Mouse (Mus musculus): ENCODE measurements around the gene Pdgfb.

Gene Pdgfb

GRCm38 (mm10) chr15:80014321-80015210 lies at the start of gene Pdgfb:
Pdgfb (minus strand) TSS chr15:80014977.
- DNase-seq (ENCODE audit: low spot score): no peak

GRCm38 (mm10) chr15:80062821-80063220 lies 48.0 kb upstream of the Pdgfb start:
- no peak for DNase-seq (ENCODE audit: low spot score)

GRCm38 (mm10) chr15:80062339-80062738 lies 47.6 kb upstream of the Pdgfb start:
- DNase-seq (ENCODE audit: low spot score): no peak

- DNase-seq (ENCODE audit: low spot score): no peak
Measured at GRCm38 (mm10) chr15:80061071-80061550, 46.3 kb upstream of the Pdgfb start.

DNA sequence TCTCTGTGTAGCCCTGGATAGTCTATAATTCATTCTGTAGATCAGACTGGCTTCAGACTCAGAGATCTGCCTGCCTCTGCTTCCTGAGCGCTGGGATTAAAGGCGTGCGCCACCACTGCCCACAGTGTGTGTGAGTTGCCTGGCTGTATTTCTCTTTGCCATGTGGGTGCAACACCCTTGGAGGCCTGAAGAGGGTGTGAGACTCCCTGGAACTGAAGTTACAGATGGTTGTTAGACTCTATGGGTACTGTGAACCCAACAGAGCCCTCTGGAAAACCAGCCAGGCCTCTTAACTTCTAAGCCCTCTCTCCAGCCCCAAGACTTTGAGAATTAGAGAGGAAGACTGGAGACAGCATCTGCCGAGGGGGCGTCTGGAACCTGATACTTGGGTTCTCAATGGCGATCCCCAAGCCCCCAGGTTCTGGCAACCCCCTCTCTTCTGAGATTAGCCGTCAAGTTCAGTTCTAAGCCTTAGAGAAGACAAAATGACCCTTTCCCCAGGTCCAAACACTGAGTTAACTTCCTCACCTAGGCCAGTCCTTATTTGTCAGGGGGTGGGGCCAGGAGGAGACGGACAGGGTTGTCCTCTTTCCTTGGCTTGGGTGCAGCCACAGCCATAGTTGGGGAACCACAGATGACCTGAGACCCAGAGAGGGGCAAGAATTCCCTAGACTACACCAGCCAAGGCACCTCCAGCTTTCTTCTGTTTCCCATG lies 45.7 kb upstream of the Pdgfb start:
- no peak for DNase-seq (ENCODE audit: low spot score)

GRCm38 (mm10) chr15:80059606-80060005 lies 44.8 kb upstream of the Pdgfb start:
- DNase-seq (ENCODE audit: low spot score): no peak

DNA sequence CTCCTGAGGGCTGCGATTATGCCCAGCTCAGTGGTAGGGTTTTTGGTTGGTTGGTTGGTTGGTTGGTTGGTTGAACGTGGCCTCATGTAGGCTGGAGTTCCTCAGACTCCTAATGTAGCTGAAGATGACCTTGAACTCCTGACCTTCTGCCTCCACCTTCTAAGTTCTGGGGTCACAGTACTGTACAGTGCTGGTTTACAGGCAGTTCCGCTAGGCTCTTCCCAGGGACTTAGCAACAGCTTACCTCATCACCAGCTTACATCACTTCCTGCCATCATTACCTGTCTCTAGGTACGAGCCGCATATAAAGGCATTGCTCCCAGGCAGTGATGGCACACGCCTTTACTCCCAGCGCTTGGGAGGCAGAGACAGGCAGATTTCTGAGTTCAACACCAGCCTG lies 43.4 kb upstream of the Pdgfb start:
- no peak for DNase-seq (ENCODE audit: low spot score)

GRCm38 (mm10) chr15:80054034-80054710 lies 39.4 kb upstream of the Pdgfb start:
- DNase-seq (ENCODE audit: low spot score): no peak

GRCm38 (mm10) chr15:80053381-80054033 lies 38.7 kb upstream of the Pdgfb start:
- no peak for DNase-seq (ENCODE audit: low spot score)

DNA sequence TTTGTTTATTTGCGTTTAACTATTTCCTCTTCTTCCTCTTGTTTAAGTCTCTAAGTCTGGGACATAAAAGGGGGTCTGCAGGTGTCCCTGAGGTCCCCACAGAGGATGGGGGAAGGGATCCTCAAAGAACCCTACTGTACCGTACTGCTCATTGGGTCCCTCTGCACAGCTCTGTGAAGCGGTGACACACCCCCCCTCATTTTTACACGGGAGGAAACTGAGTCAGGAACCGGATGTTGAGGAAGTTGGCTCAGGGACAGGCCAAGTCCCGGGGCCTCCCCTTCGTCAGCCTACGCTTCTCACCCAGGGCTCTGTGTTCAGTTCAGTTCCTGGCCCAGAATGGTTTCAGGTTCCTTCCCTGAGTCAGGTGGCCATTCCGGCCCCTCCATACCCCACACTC lies 37.0 kb upstream of the Pdgfb start:
- DNase-seq (ENCODE audit: low spot score): no peak

DNA sequence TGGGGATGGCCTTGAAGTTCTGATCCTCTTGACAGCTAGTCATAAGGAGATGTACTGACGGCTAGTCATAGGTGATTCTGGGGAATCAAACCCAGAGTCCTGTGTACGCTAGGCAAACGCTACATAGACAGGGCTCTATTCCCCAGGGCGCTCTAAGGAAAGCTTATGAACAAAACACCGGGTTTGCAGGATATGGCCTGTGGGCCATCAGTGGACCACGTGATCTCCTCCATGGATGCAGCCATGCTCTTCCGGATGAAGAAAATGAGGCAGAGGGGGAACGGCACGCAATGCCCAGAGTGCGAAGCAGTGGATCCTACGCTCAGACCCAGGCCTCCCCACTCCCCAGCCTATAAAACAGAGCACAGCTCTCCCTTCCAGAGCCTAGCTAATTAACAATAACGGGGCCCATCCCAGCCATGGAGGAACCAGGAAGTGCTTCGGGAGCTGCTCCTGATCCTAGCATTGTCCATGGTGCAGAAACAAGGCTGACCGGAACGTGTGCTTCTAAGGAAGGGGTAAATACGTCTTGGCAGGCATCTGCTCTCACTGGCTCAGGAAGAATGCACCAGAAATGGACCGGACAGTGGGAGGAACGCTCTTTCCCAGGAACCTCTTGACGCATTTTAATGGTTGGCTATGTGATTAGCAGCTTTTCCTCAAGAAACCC lies 36.5 kb upstream of the Pdgfb start:
- DNase-seq (ENCODE audit: low spot score): no peak

- DNase-seq (ENCODE audit: low spot score): no peak
Measured at GRCm38 (mm10) chr15:80050093-80050492, 35.3 kb upstream of the Pdgfb start.

DNA sequence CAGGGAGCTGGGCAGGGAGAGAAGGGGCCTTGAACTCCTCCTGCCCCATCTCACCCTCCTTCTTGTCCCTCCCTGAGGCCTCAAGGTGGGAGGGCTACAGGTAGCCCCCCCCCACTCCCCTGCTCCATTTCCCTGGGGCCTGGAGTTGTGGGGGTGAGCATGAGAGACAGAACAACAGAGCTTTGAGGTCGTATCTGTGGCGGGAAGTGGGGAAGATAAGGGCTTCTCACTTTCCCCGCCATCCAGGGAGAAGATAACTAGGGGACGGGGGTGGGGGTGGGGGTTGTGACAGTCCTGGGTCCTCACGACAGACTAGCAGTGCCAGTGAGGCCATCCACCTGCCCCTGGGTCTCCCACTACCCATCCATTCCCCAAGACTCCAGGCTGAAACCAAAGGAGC lies 33.2 kb upstream of the Pdgfb start:
- DNase-seq (ENCODE audit: low spot score): no peak

DNA sequence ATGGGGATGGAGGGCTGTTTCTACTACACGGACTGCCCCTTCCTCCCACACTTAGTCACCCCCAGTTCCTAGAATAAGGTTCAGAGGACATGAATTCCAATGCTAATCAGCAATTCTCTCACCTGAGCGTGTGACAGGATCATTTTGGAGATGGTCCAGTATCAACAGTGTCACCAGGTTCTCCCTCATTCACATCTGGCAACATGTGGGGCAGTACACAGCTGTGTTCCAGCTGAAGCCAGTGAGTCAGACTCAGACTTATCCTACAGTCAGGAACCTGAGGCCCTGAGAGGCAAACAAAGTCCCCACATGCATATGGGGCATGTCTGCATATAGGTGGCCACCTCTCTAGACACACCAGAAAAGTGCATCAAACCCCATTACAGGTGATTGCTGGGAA lies 32.5 kb upstream of the Pdgfb start:
- DNase-seq (ENCODE audit: low spot score): no peak

- peak; percentile 8 for DNase-seq (ENCODE audit: low spot score)
Measured at GRCm38 (mm10) chr15:80045749-80046148, 31.0 kb upstream of the Pdgfb start.

DNA sequence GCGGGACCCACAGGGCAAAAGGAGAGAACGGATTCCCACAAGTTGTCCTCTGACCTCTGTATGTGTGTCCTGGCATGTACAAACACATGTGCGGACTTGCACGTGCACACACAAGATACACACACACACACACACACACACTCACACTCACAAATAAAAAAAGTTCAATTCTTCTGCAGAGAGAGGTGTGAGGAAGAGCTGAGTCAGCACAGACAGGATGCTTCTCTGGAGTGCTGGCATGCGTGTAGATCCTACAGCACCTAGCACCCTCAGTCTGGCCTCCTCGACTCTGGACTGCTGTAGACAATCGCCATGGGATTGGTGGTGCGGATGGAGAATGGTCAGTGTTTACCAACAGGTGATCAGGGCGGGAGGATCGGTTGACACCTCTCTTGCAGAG lies 29.5 kb upstream of the Pdgfb start:
- no peak for DNase-seq (ENCODE audit: low spot score)

GRCm38 (mm10) chr15:80042152-80042551 lies 27.4 kb upstream of the Pdgfb start:
- DNase-seq (ENCODE audit: low spot score): no peak

DNA sequence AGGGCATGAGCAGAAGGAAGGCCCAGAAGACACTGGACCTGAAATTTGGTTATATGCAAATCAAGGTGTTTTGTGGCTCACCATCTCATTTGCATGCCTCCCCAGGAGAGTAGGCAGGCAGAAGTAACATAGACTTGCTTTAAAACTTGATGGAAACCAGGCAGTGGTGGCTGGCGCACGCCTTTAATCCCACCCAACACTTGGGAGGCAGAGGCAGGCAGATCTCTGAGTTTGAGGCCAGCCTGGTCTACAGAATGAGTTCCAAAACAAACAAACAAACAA lies 23.3 kb upstream of the Pdgfb start:
- no peak for DNase-seq (ENCODE audit: low spot score)

GRCm38 (mm10) chr15:80037255-80038109 lies 22.7 kb upstream of the Pdgfb start:
- DNase-seq (ENCODE audit: low spot score): no peak

- no peak for DNase-seq (ENCODE audit: low spot score)
Measured at GRCm38 (mm10) chr15:80035341-80035885, 20.6 kb upstream of the Pdgfb start.

DNA sequence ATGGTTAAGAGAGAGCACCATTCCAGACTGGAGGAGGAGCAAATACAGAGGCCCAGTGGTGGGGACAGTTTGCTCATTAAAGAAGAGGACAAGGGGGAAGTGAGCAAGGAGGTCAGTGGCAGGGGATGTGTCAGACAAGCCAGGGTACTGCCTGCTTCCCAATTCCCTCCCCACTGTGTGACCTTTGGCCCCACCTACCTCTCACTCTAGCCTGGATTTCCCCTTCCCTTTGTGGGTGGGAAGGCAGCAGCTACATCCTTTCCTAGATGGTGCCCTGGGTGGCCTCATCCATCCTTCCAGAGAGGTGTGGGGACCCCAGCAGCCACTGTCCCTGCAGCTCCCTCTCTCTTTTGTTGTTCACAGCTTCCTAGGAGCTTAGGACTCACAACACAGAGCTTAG lies 20.1 kb upstream of the Pdgfb start:
- DNase-seq (ENCODE audit: low spot score): no peak
